Mouse (Mus musculus) G1E (cell line): ENCODE data around the gene Ifngr2. TPM values are rescaled to one million over a fixed set of nuclear protein-coding genes. Genes with fewer than 3 reads are reported as not detected.

Experiments used
- ATAC-seq: 2 replicates; pipeline ENCODE4 v1.8.0; 2016; ENCODE audit warnings: mild to moderate bottlenecking; ENCODE audit not compliant: insufficient number of reproducible peaks, poor library complexity, low FRiP score, severe bottlenecking; ENCODE audit errors: extremely low read depth
- DNase-seq: peaks from one replicate; pipeline ENCODE4 v3.0.0; 2012; ENCODE audit warnings: low spot score
- H3K27me3 ChIP-seq: 2 replicates; pipeline ENCODE4 v1.6.1; 2012; ENCODE audit warnings: mild to moderate bottlenecking, low read length, inconsistent platforms; ENCODE audit not compliant: insufficient read depth
- H3K36me3 ChIP-seq: replicated peaks from 2 replicates; pipeline ENCODE3; 2012; ENCODE audit warnings: mild to moderate bottlenecking, inconsistent platforms
- H3K4me1 ChIP-seq: 2 replicates; pipeline ENCODE4 v1.6.1; 2012; ENCODE audit warnings: low read depth, low read length, inconsistent platforms, mixed read lengths; ENCODE audit not compliant: insufficient read depth
- H3K4me3 ChIP-seq: 2 replicates; pipeline ENCODE4 v1.5.1; 2012; ENCODE audit warnings: low read depth, mild to moderate bottlenecking, inconsistent platforms, low read length, moderate library complexity, mixed read lengths
- H3K9me3 ChIP-seq: replicated peaks from 2 replicates; pipeline ENCODE4 v1.6.1; 2012; ENCODE audit warnings: inconsistent platforms
- CTCF ChIP-seq: IDR thresholded peaks from 2 replicates; pipeline ENCODE4 v1.5.1; 2012; ENCODE audit warnings: low read depth, low read length, inconsistent platforms, mixed read lengths
- GATA1 ChIP-seq: IDR thresholded peaks from 2 replicates; pipeline ENCODE4 v1.6.1; 2012; ENCODE audit warnings: borderline replicate concordance, low read length, inconsistent platforms, mixed read lengths
- GATA2 ChIP-seq: IDR thresholded peaks from 2 replicates; pipeline ENCODE4 v1.6.1; 2012; ENCODE audit warnings: low read depth, low read length, inconsistent platforms, borderline replicate concordance
- POLR2AphosphoS5 ChIP-seq: IDR thresholded peaks from 2 replicates; pipeline ENCODE4 v1.6.1; 2012; ENCODE audit warnings: low read depth, low read length, inconsistent platforms; ENCODE audit not compliant: insufficient replicate concordance
- TAL1 ChIP-seq: conservative IDR thresholded peaks from 2 replicates; pipeline ENCODE4 v1.6.1; 2012; ENCODE audit warnings: low read depth, low read length, inconsistent platforms, mixed read lengths
- polyA plus RNA-seq: library from polyadenylated mRNA; stranded (reverse); fragments of >175 nt; gene quantifications from 2 replicates; pipeline ENCODE4 v1.2.3, GENCODE M21; 2012
- total RNA-seq, 2 experiments: library from RNA; stranded (forward) in 1 of 2; stranded (reverse) in 1 of 2; fragments of 200-1000 nt in 1 of 2; fragments of >200 nt in 1 of 2; fragmentation: Nextera tagmentation in 1 of 2; gene quantifications; 2 replicates each; pipeline ENCODE4 v1.2.3; 2014 to 2017

Gene Ifngr2
- total RNA-seq (2014; fragmentation: Nextera tagmentation) (30.8 and 38.9 TPM in 2 replicates), total RNA-seq (2017) (17.3 and 20.8 TPM in 2 replicates), polyA plus RNA-seq (20.0 and 25.3 TPM in 2 replicates)

DNA sequence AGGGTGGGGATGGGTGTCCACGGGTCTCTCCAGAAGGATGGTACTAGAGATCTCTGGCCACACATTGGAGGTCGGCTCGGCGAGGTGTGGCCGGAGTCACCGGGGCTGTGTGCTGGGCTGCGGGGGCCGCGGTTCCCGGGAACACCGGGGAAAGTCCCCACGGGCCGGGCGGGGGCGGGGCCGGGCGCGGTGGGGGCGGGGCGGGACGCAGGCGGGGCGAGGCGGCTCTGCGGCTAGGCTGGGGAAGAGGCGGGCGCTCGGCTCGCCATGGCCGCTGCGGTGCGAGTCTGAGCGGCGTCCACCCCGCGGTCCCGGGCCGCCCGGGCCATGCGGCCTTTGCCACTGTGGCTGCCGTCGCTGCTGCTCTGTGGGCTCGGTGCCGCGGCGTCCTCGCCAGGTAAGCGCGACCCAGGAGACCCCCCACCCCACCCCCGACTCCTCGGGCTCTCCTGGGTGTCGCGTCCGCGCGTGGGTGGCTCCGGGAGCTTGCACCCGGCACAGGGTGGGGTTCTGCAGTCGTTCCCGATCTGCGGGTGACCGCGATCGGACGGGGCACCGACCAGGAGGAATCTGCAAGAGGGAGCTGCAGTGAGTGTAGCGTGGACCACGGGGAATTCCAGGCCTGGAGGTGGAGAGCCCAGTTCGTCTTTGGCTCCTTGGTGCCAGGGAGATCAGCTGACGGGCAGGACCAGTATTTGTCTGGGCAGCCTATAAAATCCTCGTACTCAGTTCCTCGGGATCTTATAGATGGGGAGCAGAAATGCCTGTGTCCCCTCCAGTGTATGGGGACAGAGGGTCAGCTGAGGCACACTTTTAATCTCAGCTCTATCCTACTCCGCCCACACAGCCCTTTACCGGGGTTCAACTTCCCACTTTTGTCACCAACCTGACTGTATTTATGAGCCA is at the start of gene Ifngr2:
Gene Ifngr2 (plus strand): TSS at position 237 of the 906 bp plus-strand sequence.
- peak within 1 kb of the TSS; percentile 88 for H3K4me3 ChIP-seq
- no peaks in the 10 kb centered on the region for H3K9me3 ChIP-seq
- ATAC-seq (no peak), DNase-seq (peak; percentile 69)
- H3K27me3 ChIP-seq = no peaks in the 10 kb centered on the region
- peaks cover 69% of the 10 kb centered on the region for H3K4me1 ChIP-seq
- TF ChIP-seq GATA1 (no peak), TAL1 (no peak), GATA2 (no peak)
- peaks cover 24% of the 10 kb centered on the region for H3K36me3 ChIP-seq

DNA sequence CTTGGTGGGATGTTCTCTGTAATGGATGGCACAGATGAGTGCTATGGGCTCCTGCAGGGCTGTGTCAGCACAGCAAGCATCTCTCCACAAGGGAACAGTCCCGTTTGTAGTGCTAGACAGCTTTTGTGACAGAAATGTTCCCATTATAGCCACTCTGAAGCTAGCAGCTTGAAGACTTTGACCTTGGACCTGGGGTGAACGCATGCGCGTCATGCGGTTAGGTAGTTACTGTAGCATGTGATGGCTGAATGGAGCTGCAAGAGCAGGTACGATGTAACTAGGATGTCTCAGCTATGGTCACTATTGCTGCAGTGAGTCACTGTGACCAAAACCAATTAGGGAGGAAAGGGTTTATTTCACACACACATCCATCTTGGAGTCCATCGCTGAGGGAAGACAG is 48.8 kb upstream of the Ifngr2 start:
- TF ChIP-seq TAL1 = no peak
- no peak for TF ChIP-seq CTCF
- TF ChIP-seq POLR2AphosphoS5 = 0 out of 2 replicates have a peak, but pooled peaks have one; percentile 48
- TF ChIP-seq GATA1 = no peak
- TF ChIP-seq GATA2 = no peak
- DNase-seq = no peak
- no peak for ATAC-seq
- Histone ChIP-seq H3K9me3 (no peaks in the 10 kb centered on the region), H3K36me3 (peaks cover 92% of the 10 kb centered on the region), H3K4me3 (no peak overlapping the region), H3K27me3 (no peaks in the 10 kb centered on the region), H3K4me1 (peaks cover 11% of the 10 kb centered on the region)

DNA sequence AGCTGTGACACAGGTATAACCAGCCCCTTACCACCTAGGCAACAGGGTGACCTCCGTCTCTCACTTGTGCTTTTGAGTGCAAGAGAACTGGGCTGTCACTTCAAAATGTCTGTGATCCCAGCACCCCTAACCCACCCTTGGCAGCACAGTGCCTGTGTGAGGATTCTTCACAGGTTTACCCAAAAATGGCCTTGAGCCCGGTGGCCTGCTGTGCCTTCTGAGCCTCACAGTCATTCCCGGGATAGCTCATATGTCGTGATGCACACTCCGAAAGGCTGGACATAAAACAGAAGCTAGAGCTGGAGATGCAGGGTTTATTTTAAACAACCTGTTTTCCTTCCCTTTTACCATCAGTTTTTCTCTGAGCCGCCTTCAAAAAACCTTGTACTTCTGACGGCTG is 42.2 kb upstream of the Ifngr2 start:
- Histone ChIP-seq H3K27me3 (no peaks in the 10 kb centered on the region), H3K9me3 (no peaks in the 10 kb centered on the region), H3K36me3 (peaks cover 74% of the 10 kb centered on the region), H3K4me1 (peaks cover 11% of the 10 kb centered on the region), H3K4me3 (no peak overlapping the region)
- ATAC-seq (no peak), DNase-seq (no peak)
- TF ChIP-seq GATA2 (no peak), POLR2AphosphoS5 (no peak), TAL1 (no peak), GATA1 (no peak), CTCF (no peak)

DNA sequence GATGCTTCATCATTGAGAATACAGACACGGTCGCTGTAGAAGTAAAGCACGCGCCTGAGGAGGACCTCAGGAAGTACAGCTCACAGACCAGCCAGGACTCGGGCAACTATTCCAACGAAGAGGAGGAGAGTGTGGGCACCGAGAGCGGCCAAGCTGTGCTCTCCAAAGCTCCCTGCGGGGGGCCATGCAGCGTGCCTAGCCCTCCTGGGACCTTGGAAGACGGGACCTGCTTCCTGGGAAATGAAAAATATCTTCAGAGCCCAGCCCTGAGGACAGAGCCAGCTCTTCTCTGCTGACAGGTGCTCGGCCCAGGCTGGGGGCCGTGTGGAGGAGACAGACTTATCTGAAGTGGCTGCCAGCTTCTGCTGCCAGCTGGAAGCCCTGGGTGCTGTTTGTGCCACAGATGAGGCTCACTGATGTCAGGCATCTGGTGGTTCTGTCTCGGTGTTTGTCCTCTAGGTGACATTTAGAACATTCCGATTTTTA is 41.7 kb upstream of the Ifngr2 start:
- Histone ChIP-seq H3K27me3 (no peaks in the 10 kb centered on the region), H3K4me3 (no peak overlapping the region), H3K36me3 (peaks cover 74% of the 10 kb centered on the region), H3K9me3 (no peaks in the 10 kb centered on the region), H3K4me1 (peaks cover 12% of the 10 kb centered on the region)
- DNase-seq (no peak), ATAC-seq (no peak)
- TF ChIP-seq TAL1 (no peak), POLR2AphosphoS5 (no peak), CTCF (no peak), GATA1 (no peak), GATA2 (no peak)

DNA sequence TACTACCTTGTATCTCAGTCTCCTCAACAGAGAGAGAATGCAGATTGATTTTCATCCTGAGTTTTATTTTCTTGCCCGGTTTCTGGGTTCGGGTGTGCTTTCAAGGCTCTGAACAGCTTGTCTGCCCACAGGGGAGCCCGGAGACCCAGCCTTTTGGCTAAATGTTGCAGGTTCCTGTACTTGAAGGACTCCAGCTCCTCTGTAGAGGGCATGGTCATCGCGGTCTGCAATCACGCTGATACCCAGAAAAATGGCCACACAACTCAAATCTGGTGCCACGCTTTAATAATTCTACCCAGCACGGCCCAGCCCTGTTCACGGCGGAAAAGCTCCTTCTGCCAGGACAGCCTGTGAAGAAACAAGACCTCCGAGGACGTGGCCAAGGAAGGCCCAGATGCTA is 40.5 kb upstream of the Ifngr2 start:
- peaks cover 74% of the 10 kb centered on the region for H3K36me3 ChIP-seq
- peaks cover 12% of the 10 kb centered on the region for H3K4me1 ChIP-seq
- no peak for ATAC-seq
- no peaks in the 10 kb centered on the region for H3K27me3 ChIP-seq
- TF ChIP-seq GATA1 = no peak
- no peak for TF ChIP-seq GATA2
- TF ChIP-seq CTCF = no peak
- TF ChIP-seq POLR2AphosphoS5 = no peak
- TF ChIP-seq TAL1 = no peak
- no peak for DNase-seq
- H3K4me3 ChIP-seq = no peak overlapping the region
- H3K9me3 ChIP-seq = no peaks in the 10 kb centered on the region

DNA sequence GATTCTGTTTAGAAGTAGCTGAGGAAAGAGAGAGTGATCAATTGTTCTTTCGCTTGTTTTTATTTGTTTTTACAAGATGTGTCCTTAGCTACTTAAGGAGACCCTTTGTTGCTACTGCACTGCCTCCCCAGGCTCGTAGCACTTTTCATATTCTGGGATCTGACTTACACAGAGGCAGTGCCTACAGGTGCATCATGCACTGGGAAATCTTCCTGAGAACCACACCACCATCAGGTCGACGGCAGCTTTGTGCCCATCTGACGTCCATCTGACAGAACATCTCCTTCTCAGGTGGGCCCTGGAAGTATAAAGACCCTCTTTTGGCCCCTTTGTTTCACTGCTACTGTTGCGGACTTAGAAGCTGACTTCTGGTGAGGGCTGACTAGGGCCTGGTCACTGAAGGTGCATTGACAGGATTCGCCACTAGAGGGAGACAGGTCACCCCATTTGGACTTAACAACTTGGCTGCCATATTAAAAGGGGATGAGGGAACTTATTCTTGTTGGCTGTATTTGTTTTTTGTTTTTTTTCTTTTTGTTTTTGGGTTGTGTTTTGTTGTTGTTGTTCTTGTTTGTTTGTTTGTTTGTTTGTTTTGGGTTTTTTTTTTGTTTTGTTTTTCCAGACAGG is 34.6 kb upstream of the Ifngr2 start:
- H3K36me3 ChIP-seq = peaks cover 26% of the 10 kb centered on the region
- H3K4me1 ChIP-seq = peaks cover 20% of the 10 kb centered on the region
- peak; percentile 71 for DNase-seq
- TF ChIP-seq GATA2 = no peak
- no peak for TF ChIP-seq TAL1
- no peak for TF ChIP-seq POLR2AphosphoS5
- no peak for TF ChIP-seq GATA1
- TF ChIP-seq CTCF = peak; percentile 88
- ATAC-seq = peak; percentile 40; the same call in 1 of the 2 replicates
- H3K4me3 ChIP-seq = no peak overlapping the region
- H3K9me3 ChIP-seq = no peaks in the 10 kb centered on the region
- no peaks in the 10 kb centered on the region for H3K27me3 ChIP-seq
